Mouse (Mus musculus) forebrain, embryonic 13.5 days (tissue): Measurements from ENCODE around the gene Cx3cr1. TPM values are rescaled to one million over a fixed set of nuclear protein-coding genes. Genes with fewer than 3 reads are reported as not detected.
"Not testable (repeated sequence)": the region's sequence is repeated elsewhere in the genome, so short reads cannot be mapped to it uniquely, and the experiment has no call there.

Source experiments
- ATAC-seq: fragments of 200-750 bp; cut with Nextera tagmentation; 2 replicates; pipeline ENCODE4 v1.8.0; 2017
- H3K27ac ChIP-seq: fragments of 300-500 bp; sonication (generic); 2 replicates; pipeline ENCODE4 v1.5.1; 2015; ENCODE audit warnings: inconsistent platforms, mild to moderate bottlenecking, moderate library complexity
- H3K27me3 ChIP-seq: fragments of 300-500 bp; sonication (generic); 2 replicates; pipeline ENCODE4 v1.6.1; 2015; ENCODE audit warnings: mild to moderate bottlenecking, inconsistent platforms
- H3K36me3 ChIP-seq: fragments of 300-500 bp; sonication (generic); 2 replicates; pipeline ENCODE4 v1.6.1; 2015; ENCODE audit warnings: mild to moderate bottlenecking, inconsistent platforms; ENCODE audit not compliant: poor library complexity, severe bottlenecking
- H3K4me1 ChIP-seq: fragments of 300-500 bp; sonication (generic); 2 replicates; pipeline ENCODE4 v1.6.1; 2015; ENCODE audit warnings: inconsistent platforms
- H3K4me2 ChIP-seq: fragments of 300-500 bp; sonication (generic); 2 replicates; pipeline ENCODE4 v1.6.1; 2015; ENCODE audit warnings: inconsistent platforms, mild to moderate bottlenecking, moderate library complexity
- H3K4me3 ChIP-seq: fragments of 300-500 bp; sonication (generic); 2 replicates; pipeline ENCODE4 v1.5.1; 2015; ENCODE audit warnings: mild to moderate bottlenecking, inconsistent platforms
- H3K9ac ChIP-seq: fragments of 300-500 bp; sonication (generic); 2 replicates; pipeline ENCODE4 v1.6.1; 2015; ENCODE audit warnings: mild to moderate bottlenecking, inconsistent platforms
- H3K9me3 ChIP-seq: fragments of 300-500 bp; sonication (generic); replicated peaks from 2 replicates; pipeline ENCODE4 v1.6.1; 2016; ENCODE audit warnings: inconsistent platforms
- WGBS: fragments of 180-500 bp; shearing (Covaris S2); methylation state at CpG from one replicate; pipeline ENCODE4 v1.1.7; 2015; 5-methylcytosine and 5-hydroxymethylcytosine counted together
- polyA plus RNA-seq: library from polyadenylated mRNA; unstranded; fragments of >200 nt; fragmentation: Nextera tagmentation; extraction: Ambion mirVana; gene quantifications from 2 replicates; pipeline ENCODE4 v1.2.1, GENCODE M21; 2015

Cx3cr1 gene
- polyA plus RNA-seq, 1 experiment from 2014 or later: 5.0 TPM

- Histone ChIP-seq H3K9me3 (no peaks in the 10 kb centered on the region), H3K27me3 (no peaks in the 10 kb centered on the region), H3K4me1 (0 out of 2 replicates have a peak, but pooled peaks cover 5% of the 10 kb centered on the region), H3K4me2 (no peak overlapping the region), H3K9ac (no peak overlapping the region), H3K4me3 (no peak overlapping the region), H3K36me3 (no peaks in the 10 kb centered on the region), H3K27ac (no peak overlapping the region)
- WGBS: 74% methylated on average over 5 of the region's 5 CpGs
- ATAC-seq: no peak
These were observed 48.5 kb downstream of the Cx3cr1 start for GRCm38 (mm10) chr9:120021164-120021563.

GRCm38 (mm10) chr9:120020285-120020890 is 49.3 kb downstream of the Cx3cr1 start:
- no peaks in the 10 kb centered on the region for H3K36me3 ChIP-seq
- H3K27me3 ChIP-seq: no peaks in the 10 kb centered on the region
- H3K4me3 ChIP-seq: no peak overlapping the region
- WGBS: 43% methylated on average over 7 of the region's 7 CpGs
- no peak overlapping the region for H3K4me2 ChIP-seq
- H3K27ac ChIP-seq: no peak overlapping the region
- 0 out of 2 replicates have a peak, but pooled peaks cover 5% of the 10 kb centered on the region for H3K4me1 ChIP-seq
- no peak overlapping the region for H3K9ac ChIP-seq
- no peak for ATAC-seq
- no peaks in the 10 kb centered on the region for H3K9me3 ChIP-seq

GRCm38 (mm10) chr9:120016956-120017355 is 52.7 kb downstream of the Cx3cr1 start:
- WGBS: 75% methylated on average over 10 of the region's 10 CpGs
- Histone ChIP-seq H3K27me3 (no peaks in the 10 kb centered on the region), H3K4me2 (no peak overlapping the region), H3K36me3 (no peaks in the 10 kb centered on the region), H3K27ac (no peak overlapping the region), H3K4me1 (0 out of 2 replicates have a peak, but pooled peaks cover 4% of the 10 kb centered on the region), H3K9ac (0 out of 2 replicates have a peak overlapping the region, but pooled peaks have one; percentile 8), H3K9me3 (no peaks in the 10 kb centered on the region), H3K4me3 (no peak overlapping the region)
- no peak for ATAC-seq

GRCm38 (mm10) chr9:120014828-120015227 is 54.9 kb downstream of the Cx3cr1 start:
- H3K4me3 ChIP-seq: no peak overlapping the region
- 71% methylated on average over 6 of the region's 6 CpGs for WGBS
- H3K9me3 ChIP-seq: no peaks in the 10 kb centered on the region
- H3K27me3 ChIP-seq: no peaks in the 10 kb centered on the region
- H3K4me2 ChIP-seq: no peak overlapping the region
- no peak overlapping the region for H3K9ac ChIP-seq
- no peak overlapping the region for H3K27ac ChIP-seq
- no peak for ATAC-seq
- peaks cover 14% of the 10 kb centered on the region for H3K4me1 ChIP-seq
- no peaks in the 10 kb centered on the region for H3K36me3 ChIP-seq

- H3K9me3 ChIP-seq: no peaks in the 10 kb centered on the region
- H3K36me3 ChIP-seq: no peaks in the 10 kb centered on the region
- WGBS: 73% methylated on average over 11 of the region's 11 CpGs
- H3K27me3 ChIP-seq: no peaks in the 10 kb centered on the region
- no peak overlapping the region for H3K27ac ChIP-seq
- no peak overlapping the region for H3K9ac ChIP-seq
- H3K4me1 ChIP-seq: peaks cover 14% of the 10 kb centered on the region
- H3K4me2 ChIP-seq: no peak overlapping the region
- no peak for ATAC-seq
- H3K4me3 ChIP-seq: no peak overlapping the region
These were observed 56.3 kb downstream of the Cx3cr1 start for GRCm38 (mm10) chr9:120013251-120013820.

GRCm38 (mm10) chr9:120012781-120013180 is 56.9 kb downstream of the Cx3cr1 start:
- no peaks in the 10 kb centered on the region for H3K36me3 ChIP-seq
- no peak overlapping the region for H3K4me3 ChIP-seq
- H3K9me3 ChIP-seq: no peaks in the 10 kb centered on the region
- ATAC-seq: no peak
- no peak overlapping the region for H3K9ac ChIP-seq
- H3K27ac ChIP-seq: no peak overlapping the region
- WGBS: 87% methylated on average over 5 of the region's 5 CpGs
- H3K4me2 ChIP-seq: no peak overlapping the region
- peaks cover 14% of the 10 kb centered on the region for H3K4me1 ChIP-seq
- H3K27me3 ChIP-seq: no peaks in the 10 kb centered on the region

- H3K27ac ChIP-seq, H3K9me3 ChIP-seq, H3K4me3 ChIP-seq, H3K9ac ChIP-seq, H3K27me3 ChIP-seq, ATAC-seq, H3K36me3 ChIP-seq, H3K4me2 ChIP-seq: not testable (repeated sequence)
- H3K4me1 ChIP-seq: peaks cover 14% of the 10 kb centered on the region
- 83% methylated on average over 6 of the region's 6 CpGs for WGBS
These were observed 57.5 kb downstream of the Cx3cr1 start for GRCm38 (mm10) chr9:120012161-120012560.

GRCm38 (mm10) chr9:120011533-120011932 is 58.1 kb downstream of the Cx3cr1 start:
- peak overlapping the region; percentile 67 for H3K4me2 ChIP-seq
- peak overlapping the region; percentile 55; the same call in 1 of the 2 replicates for H3K27ac ChIP-seq
- peaks cover 14% of the 10 kb centered on the region for H3K4me1 ChIP-seq
- peak overlapping the region; percentile 62; the same call in 1 of the 2 replicates for H3K9ac ChIP-seq
- 1% methylated on average over 10 of the region's 10 CpGs for WGBS
- no peaks in the 10 kb centered on the region for H3K36me3 ChIP-seq
- ATAC-seq: peak; percentile 75
- H3K4me3 ChIP-seq: peak overlapping the region; percentile 45
- H3K9me3 ChIP-seq: no peaks in the 10 kb centered on the region
- H3K27me3 ChIP-seq: no peaks in the 10 kb centered on the region

- H3K4me1 ChIP-seq: peaks cover 14% of the 10 kb centered on the region
- H3K36me3 ChIP-seq: no peaks in the 10 kb centered on the region
- peak overlapping the region; percentile 45 for H3K4me3 ChIP-seq
- H3K9ac ChIP-seq: peak overlapping the region; percentile 62
- peak overlapping the region; percentile 83 for H3K27ac ChIP-seq
- peak overlapping the region; percentile 67 for H3K4me2 ChIP-seq
- no peaks in the 10 kb centered on the region for H3K27me3 ChIP-seq
- WGBS: 1% methylated on average over 58 of the region's 60 CpGs
- peak; percentile 96 for ATAC-seq
- no peaks in the 10 kb centered on the region for H3K9me3 ChIP-seq
These were observed 58.7 kb downstream of the Cx3cr1 start for GRCm38 (mm10) chr9:120010781-120011511.

- H3K27ac ChIP-seq: no peak overlapping the region
- no peak overlapping the region for H3K4me2 ChIP-seq
- 97% methylated on average over 3 of the region's 3 CpGs for WGBS
- no peaks in the 10 kb centered on the region for H3K36me3 ChIP-seq
- H3K4me3 ChIP-seq: no peak overlapping the region
- no peak for ATAC-seq
- H3K9me3 ChIP-seq: no peaks in the 10 kb centered on the region
- no peaks in the 10 kb centered on the region for H3K27me3 ChIP-seq
- H3K4me1 ChIP-seq: peaks cover 14% of the 10 kb centered on the region
- no peak overlapping the region for H3K9ac ChIP-seq
These were observed 59.8 kb downstream of the Cx3cr1 start for GRCm38 (mm10) chr9:120009871-120010270.

- no peak for ATAC-seq
- no peaks in the 10 kb centered on the region for H3K36me3 ChIP-seq
- no peaks in the 10 kb centered on the region for H3K9me3 ChIP-seq
- H3K4me2 ChIP-seq: no peak overlapping the region
- no peak overlapping the region for H3K27ac ChIP-seq
- H3K9ac ChIP-seq: no peak overlapping the region
- no peaks in the 10 kb centered on the region for H3K27me3 ChIP-seq
- H3K4me3 ChIP-seq: no peak overlapping the region
- WGBS: 81% methylated on average over 7 of the region's 7 CpGs
- H3K4me1 ChIP-seq: peaks cover 18% of the 10 kb centered on the region
These were observed 60.3 kb downstream of the Cx3cr1 start for GRCm38 (mm10) chr9:120009226-120009841.

- Histone ChIP-seq H3K27me3 (no peaks in the 10 kb centered on the region), H3K9ac (no peak overlapping the region), H3K36me3 (no peaks in the 10 kb centered on the region), H3K4me2 (no peak overlapping the region), H3K27ac (no peak overlapping the region), H3K4me3 (no peak overlapping the region), H3K9me3 (no peaks in the 10 kb centered on the region), H3K4me1 (peaks cover 18% of the 10 kb centered on the region)
- 90% methylated on average over 1 of the region's 1 CpGs for WGBS
- ATAC-seq: no peak
These were observed 61.8 kb downstream of the Cx3cr1 start for GRCm38 (mm10) chr9:120007833-120008232.
